In genomic region chr15:61553908-61554307, GRCm38 (mm10) we compare ENCODE assay signal across 12 mouse cellular contexts.
"Had no signal": no experiment of that assay in that cellular context is flagged by ENCODE, and none has a peak within 500 bp of the region (broad histone marks: within the 10 kb centered on the region; RNA-seq: fewer than 3 reads in every experiment).

No protein-coding gene starts in this region.

- H3K4me3 ChIP-seq: left cerebral cortex, adult 2 months; liver, embryonic 13.5 days; midbrain, embryonic 12.5 days; myocyte; neural tube, embryonic 13.5 days had no signal

- ATAC-seq: midbrain, embryonic 16.5 days had no signal

- H3K36me3 ChIP-seq: liver, embryonic 13.5 days; midbrain, embryonic 12.5 days; neural tube, embryonic 13.5 days had no signal

- H3K4me1 ChIP-seq: liver, embryonic 13.5 days; midbrain, embryonic 12.5 days; neural tube, embryonic 13.5 days had no signal

- H3K27ac ChIP-seq: left cerebral cortex, adult 2 months; liver, embryonic 13.5 days; midbrain, embryonic 12.5 days; neural tube, embryonic 13.5 days had no signal

- H3K27me3 ChIP-seq: liver, embryonic 13.5 days; midbrain, embryonic 12.5 days; neural tube, embryonic 13.5 days had no signal

- H3K4me2 ChIP-seq: liver, embryonic 13.5 days; midbrain, embryonic 12.5 days; neural tube, embryonic 13.5 days had no signal

- H3K9ac ChIP-seq: liver, embryonic 13.5 days; midbrain, embryonic 12.5 days; neural tube, embryonic 13.5 days had no signal

- DNase-seq: layer of hippocampus, postnatal 36 days; liver, embryonic 13.5 days; lung, adult 2 months; lung, postnatal 14 days; lung, postnatal 4 days; thymus, adult 18-20 months; thymus, postnatal 36 days had no signal

- H3K9me3 ChIP-seq: liver, embryonic 13.5 days; midbrain, embryonic 12.5 days; neural tube, embryonic 13.5 days had no signal
